Comparison of ENCODE assay signal across 8 mouse cellular contexts in genomic region chr9:65827344-65828015, GRCm38 (mm10). TPM values are rescaled to one million over a fixed set of nuclear protein-coding genes. Genes with fewer than 3 reads are reported as not detected.
DNase-seq lines count a peak whose midpoint lies in the region; ATAC-seq and TF ChIP-seq lines count a peak whose summit lies in the region.

Gene Zfp609 (minus strand): TSS chr9:65827564.

- H3K79me2 ChIP-seq in heart, adult 2 months (replicated peaks; ENCODE audit: control insufficient read depth, insufficient read depth, low read length) = 0 out of 2 replicates have a peak, but pooled peaks cover 1% of the 10 kb centered on the region

- no peaks in the 10 kb centered on the region for H3K9me3 ChIP-seq in embryonic facial prominence, embryonic 12.5 days
- no peaks in the 10 kb centered on the region for H3K9me3 ChIP-seq in limb, embryonic 11.5 days (ENCODE audit: control insufficient read depth, low read length)
- H3K9me3 ChIP-seq in midbrain, embryonic 13.5 days = no peaks in the 10 kb centered on the region

- no peak for TF ChIP-seq CTCF in heart, adult 2 months (IDR thresholded peaks at IDR 0.05)
- TF ChIP-seq CTCF in kidney, adult 2 months (conservative IDR thresholded peaks at IDR 0.05; ENCODE audit: insufficient read depth, insufficient read length, low read depth, low read length) = no peak
- no peak for TF ChIP-seq CTCF in small intestine, adult 2 months (IDR thresholded peaks at IDR 0.05; ENCODE audit: extremely low read depth, insufficient read length, insufficient replicate concordance, low read depth, low read length)

- intact Hi-C loops in heart, adult 2 months (cut with DNase I) = loop anchor here (2.0 kb wide), 3 partner anchors 133 to 221 kb away; no protein-coding TSS in a partner anchor

- peak within 1 kb of the TSS; percentile 87 for H3K4me3 ChIP-seq in embryonic facial prominence, embryonic 12.5 days
- H3K4me3 ChIP-seq in heart, adult 2 months = peak within 1 kb of the TSS; percentile 66
- peak within 1 kb of the TSS; percentile 67 for H3K4me3 ChIP-seq in kidney, adult 2 months (ENCODE audit: insufficient read depth, low read depth, low read length)
- peak within 1 kb of the TSS; percentile 77 for H3K4me3 ChIP-seq in limb, embryonic 11.5 days (ENCODE audit: low read depth, low read length)
- H3K4me3 ChIP-seq in midbrain, embryonic 13.5 days (replicated peaks) = peak within 1 kb of the TSS; percentile 75
- peak within 1 kb of the TSS; percentile 89 for H3K4me3 ChIP-seq in small intestine, adult 2 months (ENCODE audit: low read depth, low read length)

- H3K36me3 ChIP-seq in embryonic facial prominence, embryonic 12.5 days = no peaks in the 10 kb centered on the region; the same call in 1 of the 2 replicates
- peaks cover 20% of the 10 kb centered on the region for H3K36me3 ChIP-seq in heart, adult 2 months (ENCODE audit: control insufficient read depth, insufficient read depth, low read length)
- H3K36me3 ChIP-seq in kidney, adult 2 months (ENCODE audit: control insufficient read depth, insufficient read depth, low read length) = no peaks in the 10 kb centered on the region
- H3K36me3 ChIP-seq in limb, embryonic 11.5 days (ENCODE audit: control insufficient read depth, insufficient read depth, low read length) = no peaks in the 10 kb centered on the region
- H3K36me3 ChIP-seq in midbrain, embryonic 13.5 days = no peaks in the 10 kb centered on the region
- H3K36me3 ChIP-seq in small intestine, adult 2 months (ENCODE audit: control insufficient read depth, insufficient read depth, low read length) = no peaks in the 10 kb centered on the region; the same call in 1 of the 2 replicates

- peak; percentile 97 for DNase-seq in 3T3-L1 (ENCODE audit: low read depth, low spot score)
- DNase-seq in adrenal gland, postnatal 36 days = peak; percentile 95
- DNase-seq in heart, adult 2 months = peak; percentile 94 to 99
- DNase-seq in kidney, adult 2 months = peak; percentile 96
- peak; percentile 99 for DNase-seq in limb, embryonic 11.5 days (ENCODE audit: low spot score)

- peaks cover 30% of the 10 kb centered on the region for H3K4me1 ChIP-seq in embryonic facial prominence, embryonic 12.5 days
- peaks cover 17% of the 10 kb centered on the region for H3K4me1 ChIP-seq in heart, adult 2 months (ENCODE audit: control insufficient read depth, insufficient read depth, low read length)
- H3K4me1 ChIP-seq in kidney, adult 2 months (ENCODE audit: control insufficient read depth, insufficient read depth, low read length) = peaks cover 16% of the 10 kb centered on the region
- H3K4me1 ChIP-seq in limb, embryonic 11.5 days (ENCODE audit: control insufficient read depth, insufficient read depth, low read length) = peaks cover 9% of the 10 kb centered on the region; the same call in 1 of the 2 replicates
- peaks cover 57% of the 10 kb centered on the region for H3K4me1 ChIP-seq in midbrain, embryonic 13.5 days (replicated peaks)
- H3K4me1 ChIP-seq in small intestine, adult 2 months (ENCODE audit: control insufficient read depth, insufficient read depth, insufficient read length, low read length) = peaks cover 11% of the 10 kb centered on the region

- ATAC-seq in embryonic facial prominence, embryonic 12.5 days (ENCODE audit: insufficient number of reproducible peaks, insufficient read depth, low FRiP score, low TSS enrichment) = peak; percentile 88
- peak; percentile 89 for ATAC-seq in limb, embryonic 11.5 days (ENCODE audit: insufficient number of reproducible peaks, low FRiP score, low TSS enrichment, low read depth)
- peak; percentile 86 for ATAC-seq in midbrain, embryonic 13.5 days

- peak within 1 kb of the TSS; percentile 96 for H3K9ac ChIP-seq in embryonic facial prominence, embryonic 12.5 days
- H3K9ac ChIP-seq in heart, adult 2 months (ENCODE audit: low read depth, low read length) = peak within 1 kb of the TSS; percentile 81
- peak within 1 kb of the TSS; percentile 97 for H3K9ac ChIP-seq in limb, embryonic 11.5 days (ENCODE audit: low read length)
- peak within 1 kb of the TSS; percentile 96 for H3K9ac ChIP-seq in midbrain, embryonic 13.5 days (replicated peaks)

- whole genome bisulfite sequencing in embryonic facial prominence, embryonic 12.5 days = under 1% methylated on average over 42 of the region's 76 CpGs
- under 1% methylated on average over 60 of the region's 76 CpGs for WGBS in heart, adult 2 months
- 1% methylated on average over 58 of the region's 76 CpGs for WGBS in kidney, adult 2 months
- whole genome bisulfite sequencing in limb, embryonic 11.5 days = under 1% methylated on average over 63 of the region's 76 CpGs
- WGBS in midbrain, embryonic 13.5 days = under 1% methylated on average over 55 of the region's 76 CpGs
- under 1% methylated on average over 71 of the region's 76 CpGs for WGBS in small intestine, adult 2 months

- H3K4me2 ChIP-seq in embryonic facial prominence, embryonic 12.5 days (replicated peaks) = peak within 1 kb of the TSS; percentile 62
- H3K4me2 ChIP-seq in limb, embryonic 11.5 days (ENCODE audit: low read depth, severe bottlenecking) = peak within 1 kb of the TSS; percentile 57
- peak within 1 kb of the TSS; percentile 69 for H3K4me2 ChIP-seq in midbrain, embryonic 13.5 days (replicated peaks)

- no peaks in the 10 kb centered on the region for H3K27me3 ChIP-seq in embryonic facial prominence, embryonic 12.5 days
- H3K27me3 ChIP-seq in heart, adult 2 months (ENCODE audit: control insufficient read depth, insufficient read depth, low read length) = no peaks in the 10 kb centered on the region
- no peaks in the 10 kb centered on the region for H3K27me3 ChIP-seq in kidney, adult 2 months (replicated peaks; ENCODE audit: control insufficient read depth, insufficient read depth, low read length)
- H3K27me3 ChIP-seq in limb, embryonic 11.5 days (ENCODE audit: control insufficient read depth, insufficient read depth, low read length) = no peaks in the 10 kb centered on the region
- 0 out of 2 replicates have a peak, but pooled peaks cover 6% of the 10 kb centered on the region for H3K27me3 ChIP-seq in midbrain, embryonic 13.5 days
- no peaks in the 10 kb centered on the region for H3K27me3 ChIP-seq in small intestine, adult 2 months (ENCODE audit: control insufficient read depth, insufficient read depth, low read length)

- TF ChIP-seq POLR2A in heart, adult 2 months (IDR thresholded peaks at IDR 0.05; ENCODE audit: insufficient read depth, low read depth, low read length) = 0 out of 2 replicates have a peak, but pooled peaks have one; percentile 23
- no peak for TF ChIP-seq POLR2A in kidney, adult 2 months (IDR thresholded peaks at IDR 0.05; ENCODE audit: low read depth, low read length)
- no peak for TF ChIP-seq POLR2A in small intestine, adult 2 months (IDR thresholded peaks at IDR 0.05; ENCODE audit: low read depth, low read length)

- TF ChIP-seq EP300 in heart, adult 2 months (IDR thresholded peaks at IDR 0.05; ENCODE audit: insufficient read depth, low read depth, low read length) = peak; percentile 78

- peak within 1 kb of the TSS; percentile 99 for H3K27ac ChIP-seq in embryonic facial prominence, embryonic 12.5 days
- peak within 1 kb of the TSS; percentile 88 for H3K27ac ChIP-seq in heart, adult 2 months
- H3K27ac ChIP-seq in kidney, adult 2 months (ENCODE audit: insufficient read depth, low read depth, low read length) = peak within 1 kb of the TSS; percentile 74
- peak within 1 kb of the TSS; percentile 98 for H3K27ac ChIP-seq in limb, embryonic 11.5 days (replicated peaks; ENCODE audit: low read depth, low read length)
- peak within 1 kb of the TSS; percentile 99 for H3K27ac ChIP-seq in midbrain, embryonic 13.5 days
- H3K27ac ChIP-seq in small intestine, adult 2 months (ENCODE audit: insufficient read depth, low read depth, low read length) = peak within 1 kb of the TSS; percentile 76

RNA-seq across cellular contexts. Expression of gene Zfp609, which starts in this region (rescaled TPM):
- total RNA-seq in adrenal gland, postnatal 36 days (2021) = 10 to 100 TPM; 25.1 to 31.1 TPM
- polyA plus RNA-seq in embryonic facial prominence, embryonic 12.5 days (2016; fragmentation: Nextera tagmentation; extraction: Ambion mirVana) = 9.3 and 10.1 TPM in 2 replicates
- 10 to 100 TPM; 23.7 to 25.5 TPM for total RNA-seq in heart, adult 2 months (2021)
- 8.7 and 8.9 TPM in 2 replicates for polyA plus RNA-seq in heart, adult 2 months (2012; rRNA removed)
- polyA plus RNA-seq in kidney, adult 2 months (2012; rRNA removed) = 8.3 and 9.4 TPM in 2 replicates
- polyA plus RNA-seq in limb, embryonic 11.5 days (2014; fragmentation: Nextera tagmentation; extraction: Ambion mirVana) = 7.3 and 8.2 TPM in 2 replicates
- polyA plus RNA-seq in midbrain, embryonic 13.5 days (2015; fragmentation: Nextera tagmentation; extraction: Ambion mirVana) = 9.9 and 10.5 TPM in 2 replicates
- polyA plus RNA-seq in small intestine, adult 2 months (2012; rRNA removed) = 3.1 and 6.1 TPM in 2 replicates

Comparison
In these comparisons a context has a peak if more than half of its experiments do, and no peak if none do; other contexts are left out.
1. Peak in every context shown above with its lines: DNase-seq, ATAC-seq, H3K4me3 ChIP-seq and H3K27ac ChIP-seq.